Mouse (Mus musculus) MEL (cell line): Measurements from ENCODE around the gene Eva1b.
A peak's percentile ranks its signal among the peaks of the same experiment; 100 is the strongest.

Experiments used
- CHD1 ChIP-seq: IDR thresholded peaks from 2 replicates; pipeline ENCODE4 v1.6.1; 2012; ENCODE audit warnings: low read depth, mild to moderate bottlenecking, inconsistent platforms, low read length, improper control_type of control experiment
- CTCF ChIP-seq, 3 experiments: IDR thresholded peaks in 2 of 3; conservative IDR thresholded peaks in 1 of 3; 2 replicates each; pipeline ENCODE4 v1.5.1; 2011 to 2012; ENCODE audit warnings: low read length in 3 of 3, low read depth in 2 of 3, mild to moderate bottlenecking in 2 of 3, improper control_type of control experiment in 1 of 3, inconsistent platforms in 1 of 3, mixed read lengths in 1 of 3, moderate library complexity in 1 of 3; ENCODE audit not compliant: control insufficient read depth in 1 of 3, insufficient read depth in 1 of 3, poor library complexity in 1 of 3, severe bottlenecking in 1 of 3
- EP300 ChIP-seq, 2 experiments: IDR thresholded peaks; 2 replicates each; pipeline ENCODE4 v1.6.1; 2011; ENCODE audit warnings: improper control_type of control experiment in 2 of 2, low read length in 2 of 2, low read depth in 1 of 2, mild to moderate bottlenecking in 1 of 2
- GATA1 ChIP-seq: IDR thresholded peaks from 2 replicates; pipeline ENCODE4 v1.6.1; 2011; ENCODE audit warnings: low read depth, low read length, improper control_type of control experiment
- MAFK ChIP-seq: IDR thresholded peaks from 2 replicates; pipeline ENCODE4 v1.6.1; 2011; ENCODE audit warnings: low read depth, mild to moderate bottlenecking, low read length, improper control_type of control experiment, borderline replicate concordance
- MAZ ChIP-seq: IDR thresholded peaks from 2 replicates; pipeline ENCODE4 v1.6.1; 2012; ENCODE audit warnings: low read depth, mild to moderate bottlenecking, inconsistent platforms, low read length, improper control_type of control experiment
- POLR2A ChIP-seq, 2 experiments: IDR thresholded peaks; 2 replicates each; pipeline ENCODE4 v1.6.1; 2011 to 2012; ENCODE audit warnings: low read length in 2 of 2, mild to moderate bottlenecking in 2 of 2, control low read depth in 1 of 2, improper control_type of control experiment in 1 of 2, low read depth in 1 of 2, moderate library complexity in 1 of 2; ENCODE audit not compliant: control insufficient read depth in 1 of 2, insufficient read depth in 1 of 2, poor library complexity in 1 of 2
- SIN3A ChIP-seq: IDR thresholded peaks from 2 replicates; pipeline ENCODE4 v1.6.1; 2012; ENCODE audit warnings: low read length, improper control_type of control experiment, inconsistent platforms
- USF1 ChIP-seq: IDR thresholded peaks from 2 replicates; pipeline ENCODE4 v1.6.1; 2014; ENCODE audit warnings: low read depth, mild to moderate bottlenecking, inconsistent platforms, low read length, improper control_type of control experiment, moderate library complexity
- ZC3H11A ChIP-seq: IDR thresholded peaks from 2 replicates; pipeline ENCODE4 v1.6.1; 2012; ENCODE audit warnings: low read depth, mild to moderate bottlenecking, inconsistent platforms, low read length, improper control_type of control experiment
- ZNF384 ChIP-seq: IDR thresholded peaks from 2 replicates; pipeline ENCODE4 v1.6.1; 2012; ENCODE audit warnings: low read depth, mild to moderate bottlenecking, inconsistent platforms, low read length, improper control_type of control experiment

GRCm38 (mm10) chr4:126103057-126103581 is 44.4 kb upstream of the Eva1b start:
- TF ChIP-seq SIN3A (peak; percentile 91), MAZ (no peak), POLR2A (IDR thresholded peaks at IDR 0.05; ENCODE audit: control insufficient read depth in 1 of 2, insufficient read depth in 1 of 2, low read depth in 1 of 2, low read length in 2 of 2, poor library complexity in 1 of 2) (peak in 1 of 2 experiments; percentile 39; a peak in 2 of 4 replicates), GATA1 (no peak), CTCF (IDR thresholded peaks at IDR 0.05 in 2 of 3, conservative IDR thresholded peaks at IDR 0.05 in 1 of 3; ENCODE audit: control insufficient read depth in 1 of 3, insufficient read depth in 1 of 3, low read depth in 2 of 3, low read length in 3 of 3, poor library complexity in 1 of 3, severe bottlenecking in 1 of 3) (no peak), ZNF384 (no peak), EP300 (IDR thresholded peaks at IDR 0.05; ENCODE audit: low read depth in 1 of 2, low read length in 2 of 2) (peak; percentile 46 to 78; a peak in 3 of 4 replicates), ZC3H11A (no peak), CHD1 (peak; percentile 87; the same call in 1 of the 2 replicates), MAFK (peak; percentile 77; the same call in 1 of the 2 replicates), USF1 (no peak)
